Mouse (Mus musculus) CH12F3 (cell line): ENCODE results near the gene Hist1h2ab.
"Not testable (repeated sequence)": the region's sequence is repeated elsewhere in the genome, so short reads cannot be mapped to it uniquely, and the experiment has no call there.

Experiments used
- in situ Hi-C: fragments of 300-500 bp; cut with MboI; formaldehyde crosslinking; loops from 2 replicates; pipeline ENCODE4 v1.14.3; 2020; ENCODE audit warnings: low sequenced_read_pairs

Hist1h2ab gene

DNA sequence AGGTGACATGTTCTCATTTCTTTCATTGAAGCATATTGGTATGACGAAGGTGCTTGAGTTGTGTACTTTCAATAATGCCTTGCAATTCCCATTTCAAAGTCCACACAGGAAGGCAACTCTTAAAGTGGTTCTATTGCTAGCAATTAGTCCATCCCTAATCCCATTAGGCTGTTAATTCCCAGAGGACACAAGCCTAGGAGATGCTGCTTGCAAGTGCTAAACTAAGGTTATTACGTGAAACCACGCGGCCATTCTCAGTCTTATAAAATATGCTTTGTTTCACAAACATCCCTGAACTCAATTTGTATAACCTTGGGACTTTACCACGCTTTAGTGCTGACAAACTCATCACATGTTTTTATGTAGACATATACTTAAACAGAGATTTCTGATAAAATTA lies 13.8 kb upstream of the Hist1h2ab start:
- in situ Hi-C loops, result no loop called here

DNA sequence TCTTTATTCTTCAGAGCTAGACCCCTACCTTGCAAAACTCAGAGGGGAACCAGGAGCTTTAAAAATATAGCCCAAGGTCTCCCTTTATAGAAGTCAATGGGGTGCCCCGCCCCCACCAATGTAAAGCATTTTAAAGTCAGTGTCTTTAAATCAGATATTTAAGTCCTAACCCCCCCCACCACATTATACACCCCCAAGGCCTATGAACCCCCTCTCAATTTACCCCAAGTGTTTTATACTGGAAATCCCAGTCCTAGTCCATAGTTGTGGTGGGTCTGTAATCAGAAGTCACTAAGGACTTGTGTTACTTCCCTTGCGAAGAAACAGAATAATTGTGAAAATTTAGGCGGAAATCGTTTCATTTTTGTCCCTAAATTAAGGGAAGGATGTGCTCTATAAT lies 12.9 kb upstream of the Hist1h2ab start:
- in situ Hi-C loops, result no loop called here

DNA sequence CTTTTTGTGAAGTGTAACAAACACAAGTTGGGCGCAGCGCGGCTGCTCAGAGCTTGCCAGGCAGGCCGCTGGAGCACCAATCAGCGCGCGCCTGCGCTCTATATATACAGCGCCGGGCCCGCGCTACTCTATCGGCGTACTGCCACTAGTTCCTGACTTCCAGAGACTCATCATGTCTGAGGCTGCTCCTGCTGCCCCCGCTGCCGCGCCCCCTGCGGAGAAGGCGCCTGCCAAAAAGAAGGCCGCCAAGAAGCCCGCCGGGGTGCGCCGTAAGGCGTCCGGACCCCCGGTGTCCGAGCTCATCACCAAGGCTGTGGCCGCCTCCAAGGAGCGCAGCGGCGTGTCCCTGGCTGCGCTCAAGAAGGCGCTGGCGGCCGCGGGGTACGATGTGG lies 12.3 kb upstream of the Hist1h2ab start, which contains the start of gene Hist1h1c:
Hist1h1c (plus strand) TSS at position 132 of the 392 bp plus-strand sequence.
- in situ Hi-C loops, result no loop called here

DNA sequence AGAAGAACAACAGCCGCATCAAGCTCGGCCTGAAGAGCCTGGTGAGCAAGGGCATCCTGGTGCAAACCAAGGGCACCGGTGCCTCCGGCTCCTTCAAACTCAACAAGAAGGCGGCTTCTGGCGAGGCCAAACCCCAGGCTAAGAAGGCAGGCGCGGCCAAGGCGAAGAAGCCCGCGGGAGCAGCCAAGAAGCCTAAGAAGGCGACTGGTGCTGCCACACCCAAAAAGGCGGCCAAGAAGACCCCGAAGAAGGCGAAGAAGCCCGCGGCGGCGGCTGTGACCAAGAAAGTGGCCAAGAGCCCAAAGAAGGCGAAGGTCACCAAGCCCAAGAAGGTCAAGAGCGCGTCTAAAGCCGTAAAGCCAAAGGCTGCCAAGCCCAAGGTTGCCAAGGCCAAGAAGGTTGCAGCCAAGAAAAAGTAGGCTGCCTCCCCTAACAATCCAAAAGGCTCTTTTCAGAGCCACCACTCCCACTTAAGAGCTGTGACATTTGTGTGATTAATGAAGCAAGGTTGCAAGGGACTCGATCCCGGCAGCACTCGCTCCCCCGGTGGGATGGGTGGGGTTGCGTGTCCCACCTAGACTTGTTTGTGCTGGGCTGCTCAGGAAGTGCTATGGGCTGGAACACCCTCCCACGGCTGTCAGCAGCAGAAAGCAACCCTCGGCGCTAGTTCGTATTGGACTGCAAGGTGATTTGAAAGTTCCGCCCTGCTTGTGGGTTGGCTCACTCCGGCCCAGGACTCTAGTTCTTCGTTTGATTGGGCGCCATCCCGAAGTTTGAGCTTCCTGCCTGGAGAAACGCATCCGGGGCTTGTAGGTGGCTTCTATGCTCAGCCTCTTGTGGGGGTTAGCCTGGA lies 11.6 kb upstream of the Hist1h2ab start:
- in situ Hi-C loops, result no loop called here

DNA sequence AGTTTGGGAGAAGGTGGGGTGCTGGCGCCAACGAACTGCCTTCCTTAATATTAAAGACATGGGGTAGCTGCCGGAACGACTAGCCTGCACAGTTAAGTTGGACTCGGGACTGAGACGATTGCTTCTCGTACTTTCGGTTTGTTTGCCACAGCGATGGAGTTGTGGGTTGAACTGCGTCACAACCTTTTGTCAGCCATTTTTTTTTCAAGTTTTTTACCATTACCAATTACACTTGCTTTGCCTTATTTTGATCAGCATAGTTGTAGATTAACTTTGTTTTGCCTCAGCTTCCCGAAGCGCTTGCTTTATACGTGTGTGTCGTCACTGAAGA lies 11.0 kb upstream of the Hist1h2ab start:
- in situ Hi-C loops, result no loop called here

DNA sequence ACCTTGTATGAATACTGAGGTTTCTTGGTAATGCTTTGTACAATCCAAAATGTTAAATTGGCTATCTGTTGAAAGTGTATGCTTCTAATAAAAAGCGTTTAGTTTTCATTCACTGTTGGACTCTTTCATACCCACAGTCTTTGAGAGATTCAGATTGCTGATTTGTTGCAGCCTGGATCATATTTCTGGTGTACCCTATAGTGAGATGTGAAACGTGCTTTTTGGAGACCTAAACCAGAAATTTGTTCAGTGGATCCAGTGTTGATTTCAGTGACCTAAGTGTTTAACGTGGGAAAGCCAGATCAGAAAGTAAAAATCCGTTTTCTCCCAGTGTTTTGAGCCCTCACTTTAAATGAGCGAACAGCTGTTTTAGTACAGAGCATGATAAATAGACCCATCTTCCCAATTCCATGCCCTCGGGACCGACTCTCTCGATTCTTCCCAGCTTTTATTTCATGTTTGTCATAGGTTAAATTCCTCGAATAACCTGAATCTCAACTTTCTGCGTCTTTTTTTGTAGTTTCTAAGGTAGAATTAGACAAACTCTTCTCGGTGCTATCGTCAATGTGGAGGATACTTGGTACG lies 10.6 kb upstream of the Hist1h2ab start:
- in situ Hi-C loops, result no loop called here

DNA sequence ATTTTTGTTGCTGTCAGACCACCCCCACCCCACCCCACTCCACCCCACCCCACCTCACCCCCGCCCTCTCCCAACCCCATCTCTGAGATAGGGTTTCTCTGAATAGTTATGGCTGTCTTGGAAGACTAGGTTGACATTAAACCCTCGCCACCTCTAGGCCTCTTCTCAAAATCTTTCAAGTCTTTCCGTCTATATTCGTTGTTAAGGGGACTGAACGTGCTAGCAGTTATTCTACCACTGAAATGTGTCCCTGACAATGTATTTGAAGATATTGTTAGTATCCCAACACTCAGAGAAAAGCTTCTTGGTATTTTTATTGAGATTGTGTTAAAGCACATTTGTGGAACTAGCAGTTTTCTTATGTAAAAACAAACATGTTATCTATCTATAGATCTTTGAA lies 10.0 kb upstream of the Hist1h2ab start:
- in situ Hi-C loops, result no loop called here

DNA sequence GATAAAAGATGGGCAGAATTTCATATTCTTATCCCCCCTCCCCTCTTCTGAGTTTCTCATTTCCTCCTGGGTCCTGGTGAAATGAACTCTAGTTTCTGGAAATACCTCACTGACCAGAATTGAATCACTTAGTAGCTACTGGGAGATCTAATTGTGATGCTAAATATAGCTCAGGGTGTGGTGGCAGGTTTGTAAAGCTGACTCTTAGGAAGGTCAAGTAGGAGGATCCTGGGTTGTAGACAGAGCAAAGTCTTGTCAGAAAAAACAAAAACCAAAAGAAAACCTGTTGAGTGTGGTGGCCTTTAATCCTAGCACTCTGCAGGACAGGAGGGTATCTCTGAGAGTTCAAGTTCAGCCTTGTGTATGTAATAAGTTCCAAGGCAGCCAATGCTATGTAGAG lies 8.9 kb upstream of the Hist1h2ab start:
- in situ Hi-C loops, result no loop called here

DNA sequence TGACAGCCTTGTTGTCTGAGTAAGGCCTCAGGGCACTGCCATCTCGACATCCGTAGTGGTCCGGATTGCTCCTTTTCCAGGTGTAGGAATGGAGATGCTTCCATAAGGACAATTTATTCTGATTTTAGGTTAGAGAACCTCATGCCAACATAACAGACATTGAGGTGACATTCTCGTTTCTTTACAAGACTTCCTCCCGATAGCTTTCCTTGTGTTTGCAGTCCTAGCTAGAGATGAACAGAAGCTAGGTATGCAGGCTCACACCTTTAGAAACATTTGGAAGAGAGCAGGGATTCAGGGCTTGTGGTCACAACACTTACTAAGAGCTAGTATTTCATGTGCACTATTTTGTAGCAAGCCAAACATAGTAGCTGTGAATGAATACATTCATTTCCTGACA lies 7.7 kb upstream of the Hist1h2ab start:
- in situ Hi-C loops, result no loop called here

DNA sequence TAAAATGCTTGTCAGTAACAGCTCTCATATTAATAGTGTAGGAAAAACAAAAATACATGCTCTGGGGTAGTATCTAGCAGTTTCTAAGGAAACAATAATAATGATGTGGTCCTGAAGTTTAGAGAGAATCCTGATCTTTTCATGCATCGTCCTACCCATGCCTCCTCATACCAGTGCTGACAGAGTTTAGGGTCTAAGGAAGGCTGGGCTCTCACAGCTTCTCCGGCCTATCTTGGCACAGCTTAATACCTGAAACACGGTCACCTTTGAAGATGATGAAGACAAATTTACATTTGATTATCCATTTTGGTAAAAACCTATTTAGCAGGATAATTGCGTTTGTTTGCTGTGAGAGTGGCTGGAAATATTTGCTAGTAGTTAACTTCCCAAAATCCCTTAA lies 7.0 kb upstream of the Hist1h2ab start:
- in situ Hi-C loops, result no loop called here

DNA sequence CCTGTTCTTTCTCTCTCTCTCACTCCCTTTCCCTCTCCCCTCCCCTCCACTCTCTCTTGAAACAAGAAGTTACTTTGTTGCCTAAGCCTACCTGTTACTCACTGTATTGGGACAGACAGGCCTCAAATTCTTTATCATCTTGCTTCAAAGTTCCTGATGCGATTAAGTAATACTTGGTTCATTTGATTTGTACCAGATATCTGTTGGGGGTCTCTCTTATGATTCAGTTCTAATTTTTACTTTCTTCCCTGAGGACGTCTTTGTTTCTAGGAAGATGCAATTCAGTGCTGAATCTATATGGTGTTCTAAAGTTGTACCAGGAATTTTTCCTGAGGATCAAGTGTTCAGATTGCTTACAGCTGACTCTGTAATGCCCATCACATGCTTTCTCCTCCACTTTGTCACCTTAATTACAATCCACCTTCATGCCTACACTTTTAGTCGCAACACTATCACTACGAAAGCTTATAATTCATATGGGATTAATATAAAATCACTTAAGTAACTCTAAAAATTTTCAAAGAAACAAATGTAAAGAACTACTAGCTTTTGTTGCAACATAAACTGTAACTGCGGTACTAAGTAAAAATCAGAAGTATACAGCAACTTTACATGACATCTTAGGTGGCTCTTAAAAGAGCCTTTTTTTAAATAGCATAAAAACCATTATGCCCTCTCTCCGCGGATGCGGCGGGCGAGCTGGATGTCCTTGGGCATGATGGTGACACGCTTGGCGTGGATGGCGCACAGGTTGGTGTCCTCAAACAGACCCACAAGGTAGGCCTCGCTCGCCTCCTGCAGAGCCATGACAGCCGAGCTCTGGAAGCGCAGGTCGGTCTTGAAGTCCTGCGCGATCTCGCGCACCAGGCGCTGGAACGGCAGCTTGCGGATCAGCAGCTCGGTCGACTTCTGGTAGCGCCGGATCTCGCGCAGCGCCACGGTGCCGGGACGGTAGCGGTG lies 6.2 kb upstream of the Hist1h2ab start:
- in situ Hi-C loops, result no loop called here

DNA sequence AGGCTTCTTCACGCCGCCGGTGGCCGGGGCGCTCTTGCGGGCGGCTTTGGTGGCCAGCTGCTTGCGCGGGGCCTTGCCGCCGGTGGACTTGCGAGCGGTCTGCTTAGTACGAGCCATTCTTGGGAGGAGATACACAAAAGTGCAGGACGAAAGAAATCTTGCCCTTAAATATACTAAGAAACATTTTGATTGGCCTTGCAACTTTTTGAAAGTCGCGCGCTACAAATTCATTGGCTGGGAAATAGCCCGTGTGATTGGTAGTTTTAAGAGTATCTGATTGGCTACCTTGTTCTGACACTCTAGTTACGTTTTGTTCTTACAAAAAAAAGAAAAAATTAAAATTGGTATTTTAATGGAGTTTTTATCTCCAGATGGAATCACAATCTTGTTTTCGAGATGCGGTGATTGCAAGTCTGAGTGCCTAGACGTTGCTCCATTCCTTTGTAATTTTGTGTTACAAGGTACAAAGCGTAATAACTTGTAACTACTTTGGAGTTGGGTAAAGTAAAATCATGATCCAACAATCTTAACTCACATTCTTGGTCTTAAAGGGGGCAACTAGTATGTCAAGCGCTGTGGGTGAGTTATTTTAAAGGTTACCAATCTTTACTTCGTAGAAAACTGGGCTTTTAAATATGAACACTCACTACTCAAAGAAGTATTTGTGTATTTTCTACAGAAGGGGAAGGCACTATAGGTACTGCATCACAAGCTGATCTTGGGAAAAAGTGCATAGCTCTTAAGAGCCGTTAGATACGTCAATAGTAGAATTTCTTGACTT lies 5.4 kb upstream of the Hist1h2ab start, which contains the start of gene Hist1h3c:
Hist1h3c (minus strand) TSS at position 222 of the 781 bp plus-strand sequence.
- in situ Hi-C loops, result no loop called here

DNA sequence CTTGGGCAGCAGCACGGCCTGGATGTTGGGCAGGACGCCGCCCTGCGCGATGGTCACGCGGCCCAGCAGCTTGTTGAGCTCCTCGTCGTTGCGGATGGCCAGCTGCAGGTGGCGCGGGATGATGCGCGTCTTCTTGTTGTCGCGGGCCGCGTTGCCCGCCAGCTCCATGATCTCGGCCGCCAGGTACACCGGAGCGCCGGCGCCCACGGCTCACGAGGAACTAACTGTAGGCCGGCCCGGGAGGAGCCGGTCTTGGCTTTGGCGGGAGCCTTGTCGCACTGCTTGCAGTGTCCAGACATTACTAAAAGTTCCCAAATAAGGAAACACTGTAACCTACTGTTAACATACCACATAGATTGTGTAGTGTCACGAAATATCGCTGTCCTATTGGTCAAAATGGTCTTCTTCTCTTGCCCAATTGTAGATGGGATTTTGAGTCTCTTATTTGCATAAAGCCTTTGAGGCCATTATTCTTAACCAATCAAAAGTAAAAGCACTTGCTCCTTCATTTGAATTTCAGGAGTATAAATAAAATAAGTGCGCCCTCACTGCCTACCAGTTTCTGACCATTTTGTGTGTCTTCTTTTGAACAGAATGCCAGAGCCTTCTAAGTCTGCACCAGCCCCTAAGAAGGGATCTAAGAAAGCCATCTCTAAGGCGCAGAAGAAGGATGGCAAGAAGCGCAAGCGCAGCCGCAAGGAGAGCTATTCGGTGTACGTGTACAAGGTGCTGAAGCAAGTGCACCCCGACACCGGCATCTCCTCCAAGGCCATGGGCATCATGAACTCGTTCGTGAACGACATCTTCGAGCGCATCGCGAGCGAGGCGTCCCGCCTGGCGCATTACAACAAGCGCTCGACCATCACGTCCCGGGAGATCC lies 4.5 kb upstream of the Hist1h2ab start, which contains the start of gene Hist1h2bb:
Hist1h2bb (plus strand) TSS at position 534 of the 880 bp plus-strand sequence.
- in situ Hi-C loops, result not testable (repeated sequence)

DNA sequence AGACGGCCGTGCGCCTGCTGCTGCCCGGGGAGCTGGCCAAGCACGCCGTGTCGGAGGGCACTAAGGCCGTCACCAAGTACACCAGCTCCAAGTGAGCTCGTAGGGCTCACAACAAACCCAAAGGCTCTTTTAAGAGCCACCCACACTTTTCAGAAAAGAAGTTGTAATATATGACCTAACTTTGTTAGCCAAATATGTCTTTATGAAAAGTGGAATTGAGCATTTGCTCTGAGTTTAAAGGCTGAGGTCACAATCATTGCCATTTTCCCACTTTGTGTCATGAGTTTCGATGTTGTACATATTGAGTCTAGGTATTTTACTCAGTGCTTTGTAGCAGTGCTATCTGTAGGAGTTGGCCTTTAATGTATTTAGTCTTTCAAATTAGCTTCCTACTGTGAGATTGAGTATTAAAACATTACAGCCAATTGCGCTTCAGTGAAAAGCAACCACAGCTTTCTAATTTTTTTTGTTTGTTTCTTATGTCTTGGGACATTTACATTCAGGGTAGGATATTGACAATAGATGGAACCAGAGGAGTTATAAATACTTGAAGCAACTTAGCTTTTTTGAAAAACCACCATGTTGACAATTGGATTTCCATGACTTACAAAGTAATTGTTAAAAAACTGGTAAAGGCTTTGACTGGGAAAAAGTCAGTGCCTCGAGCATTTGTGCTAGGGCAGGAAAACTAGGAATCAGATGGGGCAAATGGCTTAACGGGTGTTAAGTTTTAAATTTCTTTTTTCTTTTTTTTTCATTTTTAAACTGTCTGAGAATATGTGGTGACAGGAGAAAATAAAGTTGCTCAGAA lies 3.6 kb upstream of the Hist1h2ab start:
- in situ Hi-C loops, result no loop called here

DNA sequence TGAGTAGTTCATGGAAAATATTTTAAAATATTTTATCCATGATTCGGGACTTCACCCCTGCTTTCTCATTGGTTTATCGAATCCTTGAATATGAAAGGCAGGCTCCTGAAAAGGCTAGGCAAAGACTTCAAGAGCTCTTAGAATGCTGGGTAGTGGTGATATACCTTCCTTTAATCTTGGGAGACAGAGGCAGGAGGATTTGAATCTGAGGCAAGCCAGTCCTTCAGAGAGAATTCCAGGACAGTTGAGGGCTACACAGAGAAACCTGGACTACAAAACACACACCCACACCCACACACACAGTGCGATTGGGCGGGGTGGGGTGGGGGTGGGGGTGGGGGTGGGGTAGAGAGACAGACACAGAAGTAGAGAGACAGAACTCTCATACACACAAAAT lies 3.0 kb upstream of the Hist1h2ab start:
- in situ Hi-C loops, result no loop called here

DNA sequence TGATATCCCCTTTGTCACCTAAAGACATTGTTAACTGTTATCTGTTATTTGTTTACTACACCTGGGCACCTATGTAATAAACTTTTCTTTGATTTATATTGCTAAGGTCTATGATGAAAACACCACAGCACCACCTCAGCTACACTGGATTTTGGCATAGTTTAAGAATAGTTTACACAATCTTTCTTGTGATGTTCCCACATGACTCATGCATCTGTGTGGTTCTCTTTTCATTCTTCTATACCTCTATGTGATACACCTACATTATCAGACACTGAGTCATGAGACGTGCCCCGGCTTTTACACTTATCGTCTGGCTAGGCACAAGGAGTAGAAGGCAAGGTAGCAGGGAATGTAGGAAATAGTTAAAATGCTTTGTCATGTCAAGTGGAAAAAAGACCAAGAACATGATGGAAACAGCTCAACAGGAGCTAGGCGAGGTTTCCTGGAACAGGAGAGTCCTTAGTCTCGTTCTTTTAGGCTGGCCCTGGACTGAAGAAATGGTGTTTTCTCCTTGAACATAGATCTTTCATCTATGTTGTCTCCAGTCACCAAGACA lies 1.3 kb upstream of the Hist1h2ab start:
- in situ Hi-C loops, result loop anchor here (25.0 kb wide), 1 partner anchor 1712 kb away; the partner anchor contains the start of genes Hist1h2ag, Hist1h2ah, Hist1h2bj and Hist1h2bk

DNA sequence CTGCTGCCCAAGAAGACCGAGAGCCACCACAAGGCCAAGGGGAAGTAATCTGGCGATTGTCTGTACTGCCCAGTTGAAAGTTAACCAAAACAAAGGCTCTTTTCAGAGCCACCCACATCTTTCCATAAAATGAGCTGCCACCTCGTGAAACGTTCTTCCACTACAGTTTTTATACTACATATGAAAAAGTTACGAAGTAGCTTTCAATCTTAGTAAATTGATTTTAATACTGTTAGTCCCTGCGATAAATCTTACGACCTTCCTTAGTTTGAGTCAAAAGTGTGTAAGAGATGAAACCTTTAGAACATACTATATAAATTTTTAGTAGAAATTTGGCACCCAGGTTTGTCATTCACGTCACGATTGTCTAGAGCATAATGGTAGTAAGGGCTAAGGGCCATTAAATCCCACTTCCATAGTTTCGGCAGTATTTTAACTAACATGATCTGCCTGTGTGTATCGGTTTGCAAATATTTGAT lies 591 bp downstream of the Hist1h2ab start:
- in situ Hi-C loops, result loop anchor here (25.0 kb wide), 1 partner anchor 1714 kb away; the partner anchor contains the start of genes Hist1h2ag, Hist1h2ah, Hist1h2bj and Hist1h2bk
